Mouse (Mus musculus) spleen, adult 2 months (tissue): Measurements from ENCODE around the gene Nlrc5. TPM values are rescaled to one million over a fixed set of nuclear protein-coding genes. Genes with fewer than 3 reads are reported as not detected.

Experiments
- DNase-seq, 2 experiments: peaks; one replicate each; pipeline versions ENCODE4 v3.0.0 to v3.0.0-alpha.2; 2012 to 2021; ENCODE audit warnings: low spot score in 2 of 2, low read depth in 1 of 2
- H3K27ac ChIP-seq: fragments of 200-500 bp; 2 replicates; pipeline ENCODE4 v1.5.1; 2012; ENCODE audit warnings: low read length, inconsistent platforms; ENCODE audit not compliant: insufficient read depth
- H3K27me3 ChIP-seq: fragments of 200-500 bp; 2 replicates; pipeline ENCODE4 v1.6.1; 2012; ENCODE audit warnings: mild to moderate bottlenecking, moderate library complexity, low read length, inconsistent platforms; ENCODE audit not compliant: control insufficient read depth, insufficient read depth
- H3K36me3 ChIP-seq: fragments of 200-500 bp; 2 replicates; pipeline ENCODE4 v1.6.1; 2012; ENCODE audit warnings: mild to moderate bottlenecking, low read length, inconsistent platforms; ENCODE audit not compliant: control insufficient read depth, insufficient read depth
- H3K4me1 ChIP-seq: fragments of 200-500 bp; 2 replicates; pipeline ENCODE4 v1.6.1; 2011; ENCODE audit warnings: inconsistent platforms; ENCODE audit not compliant: control insufficient read depth, insufficient read depth, insufficient read length
- H3K4me3 ChIP-seq: fragments of 200-500 bp; 2 replicates; pipeline ENCODE4 v1.5.1; 2011; ENCODE audit warnings: mild to moderate bottlenecking, inconsistent platforms; ENCODE audit not compliant: insufficient read depth, insufficient read length; ENCODE audit errors: extremely low read depth
- CTCF ChIP-seq: fragments of 200-500 bp; IDR thresholded peaks from 2 replicates; pipeline ENCODE4 v1.5.1; 2011; ENCODE audit warnings: mild to moderate bottlenecking, inconsistent platforms; ENCODE audit not compliant: insufficient read depth, insufficient read length, insufficient replicate concordance; ENCODE audit errors: extremely low read depth
- POLR2A ChIP-seq: fragments of 200-500 bp; IDR thresholded peaks from 2 replicates; pipeline ENCODE4 v1.6.1; 2011; ENCODE audit warnings: low read depth, low read length, inconsistent platforms
- WGBS: fragments of 180-500 bp; shearing (Covaris S2); methylation state at CpG from one replicate; pipeline ENCODE4 v1.1.7; 2018; 5-methylcytosine and 5-hydroxymethylcytosine counted together
- polyA plus RNA-seq: library from polyadenylated mRNA; depleted of rRNA; stranded (reverse); fragments of >200 nt; gene quantifications from 2 replicates; pipeline ENCODE4 v1.2.3, GENCODE M21; 2012

Nlrc5 gene
- polyA plus RNA-seq, 1 experiment = 47.3 TPM

- no peak for DNase-seq
- Histone ChIP-seq H3K27ac (no peak overlapping the region), H3K27me3 (peaks cover 10% of the 10 kb centered on the region), H3K4me3 (no peak overlapping the region), H3K36me3 (peaks cover 4% of the 10 kb centered on the region; the same call in 1 of the 2 replicates), H3K4me1 (no peaks in the 10 kb centered on the region)
- 76% methylated on average over 4 of the region's 4 CpGs for WGBS
- TF ChIP-seq POLR2A (no peak), CTCF (no peak)
Observed at GRCm38 (mm10) chr8:94529875-94530274, 95.7 kb downstream of the Nlrc5 start.

- Histone ChIP-seq H3K4me3 (no peak overlapping the region), H3K4me1 (no peaks in the 10 kb centered on the region), H3K27ac (no peak overlapping the region), H3K27me3 (peaks cover 10% of the 10 kb centered on the region), H3K36me3 (peaks cover 2% of the 10 kb centered on the region; the same call in 1 of the 2 replicates)
- WGBS = 78% methylated on average over 4 of the region's 4 CpGs
- TF ChIP-seq CTCF = no peak
- TF ChIP-seq POLR2A = no peak
- no peak for DNase-seq
Observed at GRCm38 (mm10) chr8:94530643-94531042, 96.5 kb downstream of the Nlrc5 start.

GRCm38 (mm10) chr8:94532000-94532399, 97.8 kb downstream of the Nlrc5 start:
- Histone ChIP-seq H3K27me3 (peaks cover 10% of the 10 kb centered on the region), H3K4me1 (no peaks in the 10 kb centered on the region), H3K36me3 (no peaks in the 10 kb centered on the region), H3K27ac (no peak overlapping the region), H3K4me3 (no peak overlapping the region)
- TF ChIP-seq POLR2A (no peak), CTCF (no peak)
- DNase-seq = no peak
- 36% methylated on average over 8 of the region's 8 CpGs for WGBS

DNA sequence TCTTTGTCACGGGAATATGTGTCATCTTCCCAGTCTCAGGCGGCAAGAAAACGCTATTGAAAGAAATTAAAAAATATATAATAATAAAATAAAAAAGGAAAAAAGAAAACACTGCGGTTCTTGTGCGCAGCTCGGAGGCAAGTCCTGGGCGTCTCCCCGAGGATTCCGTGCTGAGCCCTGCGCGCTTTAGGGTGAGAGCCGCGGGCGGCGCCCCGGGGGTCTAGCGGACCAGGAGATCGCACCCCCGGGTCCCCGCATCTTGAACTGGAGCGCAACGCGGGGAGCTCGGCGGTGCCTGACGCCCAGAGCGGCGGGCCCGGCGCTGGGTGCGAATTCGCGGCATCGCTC, 98.3 kb downstream of the Nlrc5 start:
- Histone ChIP-seq H3K4me3 (peak overlapping the region; percentile 57; the same call in 1 of the 2 replicates), H3K27me3 (peaks cover 10% of the 10 kb centered on the region), H3K36me3 (no peaks in the 10 kb centered on the region), H3K27ac (no peak overlapping the region), H3K4me1 (no peaks in the 10 kb centered on the region)
- 2% methylated on average over 34 of the region's 34 CpGs for WGBS
- TF ChIP-seq POLR2A (no peak), CTCF (no peak)
- DNase-seq = no peak

- peaks cover 10% of the 10 kb centered on the region for H3K27me3 ChIP-seq
- WGBS = 1% methylated on average over 74 of the region's 81 CpGs
Observed at GRCm38 (mm10) chr8:94532873-94533671, 98.9 kb downstream of the Nlrc5 start, which contains the start of gene Cpne2. TSS of gene Cpne2 (plus strand) at chr8:94532990.

GRCm38 (mm10) chr8:94534612-94535011, 100.5 kb downstream of the Nlrc5 start:
- WGBS = 74% methylated on average over 4 of the region's 4 CpGs

More at GRCm38 (mm10) chr8:94532873-94533671, 98.9 kb downstream of the Nlrc5 start, which contains the start of gene Cpne2:
- peak within 1 kb of the TSS; percentile 57 for H3K4me3 ChIP-seq
- no peak for TF ChIP-seq POLR2A
- peak; percentile 11; the same call in 1 of the 2 replicates for TF ChIP-seq CTCF
- no peaks in the 10 kb centered on the region for H3K36me3 ChIP-seq
- H3K27ac ChIP-seq = no peak within 1 kb of the TSS
- no peaks in the 10 kb centered on the region for H3K4me1 ChIP-seq
- DNase-seq = peak in 1 of 2 experiments; percentile 40

GRCm38 (mm10) chr8:94535631-94536030, 101.5 kb downstream of the Nlrc5 start:
- Histone ChIP-seq H3K4me1 (no peaks in the 10 kb centered on the region), H3K27me3 (peaks cover 10% of the 10 kb centered on the region), H3K36me3 (no peaks in the 10 kb centered on the region), H3K4me3 (no peak overlapping the region), H3K27ac (no peak overlapping the region)
- WGBS = 96% methylated on average over 7 of the region's 7 CpGs
- DNase-seq = no peak
- TF ChIP-seq POLR2A (no peak), CTCF (no peak)

More at GRCm38 (mm10) chr8:94534612-94535011, 100.5 kb downstream of the Nlrc5 start:
- Histone ChIP-seq H3K4me3 (no peak overlapping the region), H3K4me1 (no peaks in the 10 kb centered on the region), H3K27ac (no peak overlapping the region), H3K36me3 (no peaks in the 10 kb centered on the region), H3K27me3 (peaks cover 10% of the 10 kb centered on the region)
- no peak for DNase-seq
- TF ChIP-seq POLR2A (no peak), CTCF (no peak)
